ENCODE assay signal across 8 mouse cellular contexts in the genomic region with DNA sequence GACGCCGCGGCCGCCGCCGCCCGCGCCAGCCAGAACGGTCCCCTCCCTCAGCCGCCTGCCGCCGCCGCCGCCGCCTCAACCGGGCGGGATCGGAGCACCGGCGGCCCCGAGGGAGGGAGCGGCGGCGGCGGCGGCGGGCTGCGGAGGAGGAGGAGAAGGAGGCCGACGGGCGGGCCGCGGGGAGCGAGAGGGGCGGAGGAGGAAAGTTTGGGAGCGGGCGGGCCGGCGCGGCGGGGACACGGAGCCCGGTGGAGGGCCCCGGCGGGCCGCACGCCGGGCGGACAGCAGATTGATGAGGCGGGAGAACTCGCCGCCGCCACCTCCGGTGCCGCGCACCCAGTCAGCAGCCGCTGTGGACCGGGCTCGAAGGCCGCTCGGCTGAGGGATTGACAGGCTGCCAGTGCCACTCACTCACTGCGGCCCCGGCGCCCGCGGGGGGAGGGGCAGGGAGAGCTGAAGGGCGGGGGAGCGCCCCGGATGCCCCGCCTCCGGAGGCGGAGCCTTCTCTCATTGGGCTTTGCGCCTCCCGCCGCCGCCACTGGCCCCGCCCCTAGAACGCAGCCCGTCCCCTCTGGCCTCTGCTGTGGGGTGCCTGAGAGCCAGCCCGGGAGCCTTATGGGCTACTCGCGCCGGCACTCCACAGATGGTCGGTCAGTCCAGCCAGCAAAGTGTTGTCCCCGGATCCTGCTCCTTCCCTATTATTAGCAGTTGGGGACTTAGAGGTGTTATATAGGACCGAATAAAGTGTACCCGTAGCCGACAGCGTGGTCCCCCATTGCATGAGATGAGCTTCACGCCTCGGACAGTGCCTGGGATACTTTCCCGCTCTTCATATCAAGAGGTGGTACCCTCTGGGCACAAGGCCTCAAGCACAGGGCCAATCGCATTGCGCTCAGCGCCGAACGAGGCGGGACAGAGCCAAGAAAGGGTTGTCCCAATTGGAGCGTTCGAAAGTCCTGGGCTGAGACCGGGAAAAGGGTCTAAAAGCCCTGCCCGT. TPM values are rescaled to one million over a fixed set of nuclear protein-coding genes. Genes with fewer than 3 reads are reported as not detected.
DNase-seq lines count a peak whose midpoint lies in the region; ATAC-seq and TF ChIP-seq lines count a peak whose summit lies in the region.

A gene (minus strand): TSS at position 838 of the 997 bp plus-strand sequence.

- H3K27me3 ChIP-seq in C2C12 (ENCODE audit: control insufficient read depth, insufficient read depth, insufficient read length) = no peaks in the 10 kb centered on the region
- peaks cover 63% of the 10 kb centered on the region for H3K27me3 ChIP-seq in erythroblast, embryonic 14.5 days (ENCODE audit: control insufficient read depth)
- no peaks in the 10 kb centered on the region for H3K27me3 ChIP-seq in heart, embryonic 13.5 days (replicated peaks)
- H3K27me3 ChIP-seq in liver, embryonic 12.5 days (replicated peaks) = peaks cover 20% of the 10 kb centered on the region; the same call in 1 of the 2 replicates
- H3K27me3 ChIP-seq in stomach, embryonic 15.5 days (replicated peaks) = no peaks in the 10 kb centered on the region

- H3K4me2 ChIP-seq in heart, embryonic 13.5 days = peak within 1 kb of the TSS; percentile 85
- H3K4me2 ChIP-seq in liver, embryonic 12.5 days = peak within 1 kb of the TSS; percentile 93
- peak within 1 kb of the TSS; percentile 95 for H3K4me2 ChIP-seq in stomach, embryonic 15.5 days

- H3ac ChIP-seq in C2C12 (ENCODE audit: control insufficient read depth, insufficient read length, low read depth) = peak within 1 kb of the TSS; percentile 92

- peak; percentile 92 for ATAC-seq in heart, embryonic 13.5 days (ENCODE audit: extremely low read depth, insufficient number of reproducible peaks, low FRiP score, low TSS enrichment)
- ATAC-seq in liver, embryonic 12.5 days = peak; percentile 93
- peak; percentile 94 for ATAC-seq in stomach, embryonic 15.5 days (ENCODE audit: insufficient read depth, low FRiP score, low read depth)

- H3K79me2 ChIP-seq in C2C12 (ENCODE audit: control insufficient read depth, insufficient read depth) = peaks cover 14% of the 10 kb centered on the region

- H3K36me3 ChIP-seq in C2C12 (ENCODE audit: control insufficient read depth, insufficient read depth) = peaks cover 8% of the 10 kb centered on the region
- H3K36me3 ChIP-seq in erythroblast, embryonic 14.5 days (ENCODE audit: control insufficient read depth) = peaks cover 18% of the 10 kb centered on the region
- H3K36me3 ChIP-seq in heart, embryonic 13.5 days = no peaks in the 10 kb centered on the region
- H3K36me3 ChIP-seq in liver, embryonic 12.5 days = no peaks in the 10 kb centered on the region; the same call in 1 of the 2 replicates
- H3K36me3 ChIP-seq in stomach, embryonic 15.5 days = no peaks in the 10 kb centered on the region

- H3K27ac ChIP-seq in heart, embryonic 13.5 days (replicated peaks) = peak within 1 kb of the TSS; percentile 99
- H3K27ac ChIP-seq in liver, embryonic 12.5 days = peak within 1 kb of the TSS; percentile 100
- peak within 1 kb of the TSS; percentile 98 for H3K27ac ChIP-seq in stomach, embryonic 15.5 days

- peaks cover 39% of the 10 kb centered on the region for H3K4me1 ChIP-seq in erythroblast, embryonic 14.5 days (ENCODE audit: control insufficient read depth)
- H3K4me1 ChIP-seq in heart, embryonic 13.5 days = peaks cover 29% of the 10 kb centered on the region
- H3K4me1 ChIP-seq in liver, embryonic 12.5 days = peaks cover 31% of the 10 kb centered on the region
- peaks cover 12% of the 10 kb centered on the region; the same call in 1 of the 2 replicates for H3K4me1 ChIP-seq in stomach, embryonic 15.5 days

- DNase-seq in brain, embryonic 14.5 days (ENCODE audit: low read depth) = peak; percentile 97
- DNase-seq in kidney, postnatal 10 days = peak; percentile 98
- DNase-seq in natural killer cell, adult 2 months (ENCODE audit: low spot score in 2 of 2) = peak; percentile 95 to 96

- no peaks in the 10 kb centered on the region for H3K79me3 ChIP-seq in C2C12 (ENCODE audit: low read depth)

- peak; percentile 91 for TF ChIP-seq POLR2A in brain, embryonic 14.5 days (IDR thresholded peaks at IDR 0.05; ENCODE audit: borderline replicate concordance, extremely low read depth, insufficient read depth, insufficient read length, poor library complexity, severe bottlenecking)

- TF ChIP-seq CTCF in C2C12 (IDR thresholded peaks at IDR 0.05; ENCODE audit: control insufficient read depth, insufficient read depth, insufficient read length) = no peak
- TF ChIP-seq CTCF in brain, embryonic 14.5 days (IDR thresholded peaks at IDR 0.05; ENCODE audit: borderline replicate concordance, extremely low read depth, insufficient read depth, insufficient read length) = no peak

- H3K4me3 ChIP-seq in C2C12 (ENCODE audit: insufficient read depth, poor library complexity, severe bottlenecking) = peak within 1 kb of the TSS; percentile 66
- peak within 1 kb of the TSS; percentile 78 for H3K4me3 ChIP-seq in erythroblast, embryonic 14.5 days (replicated peaks)
- peak within 1 kb of the TSS; percentile 82 for H3K4me3 ChIP-seq in heart, embryonic 13.5 days
- H3K4me3 ChIP-seq in liver, embryonic 12.5 days = peak within 1 kb of the TSS; percentile 97
- peak within 1 kb of the TSS; percentile 90 for H3K4me3 ChIP-seq in stomach, embryonic 15.5 days (replicated peaks)

- peak within 1 kb of the TSS; percentile 99 for H3K9ac ChIP-seq in heart, embryonic 13.5 days
- H3K9ac ChIP-seq in liver, embryonic 12.5 days = peak within 1 kb of the TSS; percentile 98
- peak within 1 kb of the TSS; percentile 92 for H3K9ac ChIP-seq in stomach, embryonic 15.5 days

- no peaks in the 10 kb centered on the region for H3K9me3 ChIP-seq in erythroblast, embryonic 14.5 days (ENCODE audit: control insufficient read depth, low read length)
- no peaks in the 10 kb centered on the region for H3K9me3 ChIP-seq in heart, embryonic 13.5 days
- H3K9me3 ChIP-seq in liver, embryonic 12.5 days (replicated peaks) = no peaks in the 10 kb centered on the region
- H3K9me3 ChIP-seq in stomach, embryonic 15.5 days = no peaks in the 10 kb centered on the region

- under 1% methylated on average over 71 of the region's 102 CpGs for WGBS in heart, embryonic 13.5 days
- 2% methylated on average over 81 of the region's 102 CpGs for WGBS in liver, embryonic 12.5 days (ENCODE audit: insufficient replicate concordance)
- under 1% methylated on average over 73 of the region's 102 CpGs for WGBS in stomach, embryonic 15.5 days

TF ChIP-seq in C2C12, 6 proteins besides CTCF, POLR2A, EP300 and RAD21:
- TF ChIP-seq FOSL1 (IDR thresholded peaks at IDR 0.05; ENCODE audit: insufficient read depth, low read length, poor library complexity, severe bottlenecking) (no peak), MAX (IDR thresholded peaks at IDR 0.05) (peak; percentile 56), USF1 (IDR thresholded peaks at IDR 0.05; ENCODE audit: low read depth) (no peak), MYOD1 (IDR thresholded peaks at IDR 0.05; ENCODE audit: control insufficient read depth, insufficient read length, low read depth) (no peak), MYOG (IDR thresholded peaks at IDR 0.05; ENCODE audit: control insufficient read depth, extremely low read depth, insufficient read length) (no peak), CEBPB (IDR thresholded peaks at IDR 0.05; ENCODE audit: low read depth) (no peak)

RNA-seq across cellular contexts. Expression of the gene that starts here (rescaled TPM):
- 5.8 TPM for polyA plus RNA-seq in C2C12 (2012; fragmentation: generic; extraction: Trizol)
- 126 and 187 TPM in 2 replicates for polyA plus RNA-seq in brain, embryonic 14.5 days (2012; rRNA removed)
- polyA plus RNA-seq in erythroblast, embryonic 14.5 days (2012) = 3.7 and 4.0 TPM in 2 replicates
- 19.1 and 20.4 TPM in 2 replicates for polyA plus RNA-seq in heart, embryonic 13.5 days (2015; fragmentation: Nextera tagmentation; extraction: Ambion mirVana)
- 12.0 and 14.4 TPM in 2 replicates for polyA plus RNA-seq in liver, embryonic 12.5 days (2016; fragmentation: Nextera tagmentation; extraction: Ambion mirVana)
- polyA plus RNA-seq in stomach, embryonic 15.5 days (2015; fragmentation: Nextera tagmentation; extraction: Ambion mirVana) = 26.1 and 32.4 TPM in 2 replicates

Comparison
In these comparisons a context has a peak if more than half of its experiments do, and no peak if none do; other contexts are left out.
1. Peak in every context shown above with its lines: DNase-seq, ATAC-seq, H3K4me3 ChIP-seq and H3K27ac ChIP-seq.